Mouse (Mus musculus) adrenal gland, adult 10 weeks (tissue): Measurements from ENCODE around the gene Hmgn3. TPM values are rescaled to one million over a fixed set of nuclear protein-coding genes. Genes with fewer than 3 reads are reported as not detected.

ENCODE experiments used
- polyA plus RNA-seq: library from polyadenylated mRNA; stranded (reverse); fragments of 350-450 nt; fragmentation: Illumina TruSeq; extraction: RNeasy Lipid Tissue Mini Kit (QIAGEN cat#74804); gene quantifications from one replicate; pipeline ENCODE4 v1.2.3, GENCODE M21; 2014; ENCODE audit warnings: low read depth, low replicate concordance

Gene Hmgn3
- polyA plus RNA-seq, result 388 TPM

GRCm38 (mm10) chr9:83146446-83147188, at the start of gene Hmgn3:
TSS of gene Hmgn3 (minus strand) at chr9:83146685.

Other genes with a start within 250 kb of the Hmgn3 start
- 110 TPM for gene Phip, start 171.2 kb downstream of the Hmgn3 start, polyA plus RNA-seq